ENCODE assay signal across 15 mouse cellular contexts in genomic region chr3:54551908-54552307, GRCm38 (mm10).
DNase-seq lines count a peak whose midpoint lies in the region; ATAC-seq and TF ChIP-seq lines count a peak whose summit lies in the region.
"Had no signal": no experiment of that assay in that cellular context is flagged by ENCODE, and none has a peak within 500 bp of the region (broad histone marks: within the 10 kb centered on the region; RNA-seq: fewer than 3 reads in every experiment).

No protein-coding gene starts in this region.

- no peak overlapping the region for H3K4me2 ChIP-seq in kidney, embryonic 14.5 days (replicated peaks; ENCODE audit: low read depth, low read length)
- H3K4me2 ChIP-seq: liver, embryonic 13.5 days had no signal

- 0 out of 2 replicates have a peak, but pooled peaks cover 2% of the 10 kb centered on the region for H3K4me1 ChIP-seq in embryonic fibroblast, embryonic 13.5 days (ENCODE audit: control insufficient read depth, insufficient read depth, low read length)
- no peaks in the 10 kb centered on the region for H3K4me1 ChIP-seq in kidney, embryonic 14.5 days (ENCODE audit: control insufficient read depth, insufficient read depth, low read length)
- H3K4me1 ChIP-seq: liver, embryonic 13.5 days had no signal

- ATAC-seq in kidney, embryonic 14.5 days (ENCODE audit: low FRiP score, low TSS enrichment): no peak

- peak overlapping the region; percentile 80 for H3K27ac ChIP-seq in embryonic fibroblast, embryonic 13.5 days (ENCODE audit: insufficient read depth, low read length)
- H3K27ac ChIP-seq in kidney, embryonic 14.5 days (ENCODE audit: low read depth, low read length): no peak overlapping the region; the same call in 1 of the 2 replicates
- H3K27ac ChIP-seq: liver, embryonic 13.5 days had no signal

- no peak overlapping the region for H3K9ac ChIP-seq in kidney, embryonic 14.5 days (ENCODE audit: low read depth, low read length)
- H3K9ac ChIP-seq: liver, embryonic 13.5 days had no signal

- DNase-seq in layer of hippocampus, postnatal 10 days (ENCODE audit: low spot score in 2 of 2): peak; percentile 19 to 26
- no peak for DNase-seq in layer of hippocampus, adult 9-10 months (ENCODE audit: low spot score)
- DNase-seq in gonadal fat pad, adult 2 months (ENCODE audit: low read depth): peak; percentile 60
- DNase-seq in heart, postnatal 36 days: peak; percentile 30 to 57
- no peak for DNase-seq in thymus, postnatal 10 days (ENCODE audit: low spot score in 2 of 2)
- no peak for DNase-seq in frontal cortex, postnatal 10 days (ENCODE audit: low spot score in 2 of 2)
- DNase-seq: adrenal gland, postnatal 10 days; cerebellum, adult 11 months; liver, embryonic 13.5 days; midbrain, embryonic 14.5 days; thymus, postnatal 4 days had no signal

- TF ChIP-seq POLR2A in embryonic fibroblast, embryonic 13.5 days (IDR thresholded peaks at IDR 0.05; ENCODE audit: low read depth, low read length): no peak

- WGBS in kidney, embryonic 14.5 days: 74% methylated on average over 9 of the region's 9 CpGs

- intact Hi-C loops in heart, postnatal 36 days (cut with DNase I): no loop called here

- no peaks in the 10 kb centered on the region; the same call in 1 of the 2 replicates for H3K9me3 ChIP-seq in kidney, embryonic 14.5 days (ENCODE audit: control insufficient read depth, low read length)

- H3K27me3 ChIP-seq in kidney, embryonic 14.5 days (ENCODE audit: control insufficient read depth, insufficient read depth, low read length): no peaks in the 10 kb centered on the region
- H3K27me3 ChIP-seq: liver, embryonic 13.5 days had no signal

- TF ChIP-seq CTCF in embryonic fibroblast, embryonic 13.5 days (IDR thresholded peaks at IDR 0.05; ENCODE audit: borderline replicate concordance, insufficient read depth, low read length): no peak

- no peaks in the 10 kb centered on the region for H3K36me3 ChIP-seq in kidney, embryonic 14.5 days (ENCODE audit: control insufficient read depth, insufficient read depth, low read length)
- H3K36me3 ChIP-seq: G1E; liver, embryonic 13.5 days had no signal

- H3K4me3 ChIP-seq in embryonic fibroblast, embryonic 13.5 days (ENCODE audit: insufficient read depth, low read length): no peak overlapping the region
- no peak overlapping the region for H3K4me3 ChIP-seq in kidney, embryonic 14.5 days (ENCODE audit: low read length)
- H3K4me3 ChIP-seq: erythroblast, embryonic 14.5 days; liver, embryonic 13.5 days had no signal

Comparison
In these comparisons a context has a peak if more than half of its experiments do, and no peak if none do; other contexts are left out.
1. DNase-seq: peak in layer of hippocampus, postnatal 10 days (2 of 2), gonadal fat pad, adult 2 months (single experiment) and heart, postnatal 36 days (2 of 2); none in layer of hippocampus, adult 9-10 months (single experiment), thymus, postnatal 10 days (0 of 2) and frontal cortex, postnatal 10 days (0 of 2).